Mouse (Mus musculus): Measurements from ENCODE around the gene Sympk.

GRCm38 (mm10) chr7:19001066-19001806, 22.9 kb upstream of the Sympk start:
- TF ChIP-seq CTCF (IDR thresholded peaks at IDR 0.05) = no peak
- TF ChIP-seq EP300 (IDR thresholded peaks at IDR 0.05) = no peak

All from lung, postnatal 0 days (tissue).